Mouse (Mus musculus) stomach, postnatal 0 days (tissue): ENCODE measurements at regions not wholly inside any gene's neighbourhood (a gene's known extent, or its start where the extent isn't known, plus 50 kb on each side); places are given as distances from the start of the nearest gene placed in this dataset.
"Not testable (repeated sequence)": the region's sequence is repeated elsewhere in the genome, so short reads cannot be mapped to it uniquely, and the experiment has no call there.

Source experiments
- CTCF ChIP-seq: IDR thresholded peaks from 2 replicates; pipeline ENCODE4 v1.5.1; 2016; ENCODE audit warnings: antibody characterized with exemption, low read depth, mild to moderate bottlenecking, moderate library complexity
- EP300 ChIP-seq: optimal IDR thresholded peaks from 2 replicates; pipeline ENCODE3; 2016; ENCODE audit warnings: antibody characterized with exemption

GRCm38 (mm10) chr8:20273844-20274243 is 89.2 kb downstream of the Gm15319 start:
- not testable (repeated sequence) for TF ChIP-seq CTCF, EP300
